Mouse (Mus musculus) embryo, embryonic 10 days (tissue): Measurements from ENCODE around the gene Prss42.

Experiments
- DNase-seq: peaks from one replicate; pipeline ENCODE4 v3.0.0-alpha.2; 2015; ENCODE audit warnings: low spot score

Prss42 gene

GRCm38 (mm10) chr9:110797866-110798265, at the start of gene Prss42:
Gene Prss42, plus strand, starts transcription at chr9:110798166.
- no peak for DNase-seq

- DNase-seq = no peak
These were observed 49.5 kb upstream of the Prss42 start for GRCm38 (mm10) chr9:110748451-110748850.

GRCm38 (mm10) chr9:110750404-110751187, 47.4 kb upstream of the Prss42 start:
- DNase-seq = no peak

- DNase-seq = no peak
These were observed 46.6 kb upstream of the Prss42 start for GRCm38 (mm10) chr9:110751412-110751811.

GRCm38 (mm10) chr9:110752917-110753435, 45.0 kb upstream of the Prss42 start:
- no peak for DNase-seq

- DNase-seq = no peak
These were observed 44.2 kb upstream of the Prss42 start for GRCm38 (mm10) chr9:110753773-110754172.

- DNase-seq = no peak
These were observed 40.1 kb upstream of the Prss42 start for GRCm38 (mm10) chr9:110757816-110758215.

GRCm38 (mm10) chr9:110758605-110759004, 39.4 kb upstream of the Prss42 start:
- DNase-seq = no peak

GRCm38 (mm10) chr9:110759265-110759664, 38.7 kb upstream of the Prss42 start:
- peak; percentile 78 for DNase-seq

- no peak for DNase-seq
These were observed 37.1 kb upstream of the Prss42 start for GRCm38 (mm10) chr9:110760886-110761285.

GRCm38 (mm10) chr9:110762763-110763162, 35.2 kb upstream of the Prss42 start:
- no peak for DNase-seq

- no peak for DNase-seq
These were observed 34.6 kb upstream of the Prss42 start for GRCm38 (mm10) chr9:110763405-110763804.

- DNase-seq = no peak
These were observed 25.6 kb upstream of the Prss42 start for GRCm38 (mm10) chr9:110772336-110772735.

GRCm38 (mm10) chr9:110774403-110775268, 23.3 kb upstream of the Prss42 start:
- DNase-seq = no peak

- no peak for DNase-seq
These were observed 22.5 kb upstream of the Prss42 start for GRCm38 (mm10) chr9:110775269-110776022.

- DNase-seq = no peak
These were observed 19.9 kb upstream of the Prss42 start for GRCm38 (mm10) chr9:110778100-110778499.

GRCm38 (mm10) chr9:110778559-110778958, 19.4 kb upstream of the Prss42 start:
- no peak for DNase-seq

GRCm38 (mm10) chr9:110779242-110779913, 18.6 kb upstream of the Prss42 start:
- DNase-seq = peak; percentile 65

- DNase-seq = peak; percentile 94
These were observed 16.7 kb upstream of the Prss42 start for GRCm38 (mm10) chr9:110781256-110781721.

GRCm38 (mm10) chr9:110781731-110782130, 16.2 kb upstream of the Prss42 start:
- DNase-seq = peak; percentile 85

- peak; percentile 45 for DNase-seq
These were observed 14.4 kb upstream of the Prss42 start for GRCm38 (mm10) chr9:110783611-110784010.
